Mouse (Mus musculus) kidney, adult 2 months (tissue): ENCODE data around the gene Asic1. TPM values are rescaled to one million over a fixed set of nuclear protein-coding genes. Genes with fewer than 3 reads are reported as not detected.

ENCODE experiments used
- DNase-seq: peaks from one replicate; pipeline ENCODE4 v3.0.0; 2021
- H3K27ac ChIP-seq: fragments of 200-500 bp; 2 replicates; pipeline ENCODE4 v1.5.1; 2012; ENCODE audit warnings: low read depth, low read length, control low read depth, inconsistent platforms; ENCODE audit not compliant: insufficient read depth
- H3K27me3 ChIP-seq: fragments of 200-500 bp; replicated peaks from 2 replicates; pipeline ENCODE4 v1.6.1; 2012; ENCODE audit warnings: mild to moderate bottlenecking, moderate library complexity, low read length, inconsistent platforms; ENCODE audit not compliant: control insufficient read depth, insufficient read depth
- H3K36me3 ChIP-seq: fragments of 200-500 bp; 2 replicates; pipeline ENCODE4 v1.6.1; 2012; ENCODE audit warnings: mild to moderate bottlenecking, moderate library complexity, low read length, inconsistent platforms; ENCODE audit not compliant: control insufficient read depth, insufficient read depth
- H3K4me1 ChIP-seq: fragments of 200-500 bp; 2 replicates; pipeline ENCODE4 v1.6.1; 2011; ENCODE audit warnings: low read length; ENCODE audit not compliant: control insufficient read depth, insufficient read depth
- H3K4me3 ChIP-seq: fragments of 200-500 bp; 2 replicates; pipeline ENCODE4 v1.5.1; 2011; ENCODE audit warnings: mild to moderate bottlenecking, low read depth, low read length, control low read depth; ENCODE audit not compliant: insufficient read depth
- CTCF ChIP-seq: fragments of 200-500 bp; conservative IDR thresholded peaks from 2 replicates; pipeline ENCODE4 v1.5.1; 2011; ENCODE audit warnings: low read depth, mild to moderate bottlenecking, control low read depth, low read length, moderate library complexity, mixed read lengths; ENCODE audit not compliant: insufficient read depth, insufficient read length
- POLR2A ChIP-seq: fragments of 200-500 bp; IDR thresholded peaks from one replicate; pipeline ENCODE4 v1.6.1; 2011; ENCODE audit warnings: low read depth, low read length, control low read depth
- WGBS: fragments of 180-500 bp; shearing (Covaris S2); methylation state at CpG from one replicate; pipeline ENCODE4 v1.1.7; 2018; 5-methylcytosine and 5-hydroxymethylcytosine counted together
- polyA plus RNA-seq: library from polyadenylated mRNA; depleted of rRNA; stranded (reverse); fragments of >200 nt; gene quantifications from 2 replicates; pipeline ENCODE4 v1.2.3, GENCODE M21; 2012

The Asic1 gene
- polyA plus RNA-seq, 1 experiment: 0.34 TPM

DNA sequence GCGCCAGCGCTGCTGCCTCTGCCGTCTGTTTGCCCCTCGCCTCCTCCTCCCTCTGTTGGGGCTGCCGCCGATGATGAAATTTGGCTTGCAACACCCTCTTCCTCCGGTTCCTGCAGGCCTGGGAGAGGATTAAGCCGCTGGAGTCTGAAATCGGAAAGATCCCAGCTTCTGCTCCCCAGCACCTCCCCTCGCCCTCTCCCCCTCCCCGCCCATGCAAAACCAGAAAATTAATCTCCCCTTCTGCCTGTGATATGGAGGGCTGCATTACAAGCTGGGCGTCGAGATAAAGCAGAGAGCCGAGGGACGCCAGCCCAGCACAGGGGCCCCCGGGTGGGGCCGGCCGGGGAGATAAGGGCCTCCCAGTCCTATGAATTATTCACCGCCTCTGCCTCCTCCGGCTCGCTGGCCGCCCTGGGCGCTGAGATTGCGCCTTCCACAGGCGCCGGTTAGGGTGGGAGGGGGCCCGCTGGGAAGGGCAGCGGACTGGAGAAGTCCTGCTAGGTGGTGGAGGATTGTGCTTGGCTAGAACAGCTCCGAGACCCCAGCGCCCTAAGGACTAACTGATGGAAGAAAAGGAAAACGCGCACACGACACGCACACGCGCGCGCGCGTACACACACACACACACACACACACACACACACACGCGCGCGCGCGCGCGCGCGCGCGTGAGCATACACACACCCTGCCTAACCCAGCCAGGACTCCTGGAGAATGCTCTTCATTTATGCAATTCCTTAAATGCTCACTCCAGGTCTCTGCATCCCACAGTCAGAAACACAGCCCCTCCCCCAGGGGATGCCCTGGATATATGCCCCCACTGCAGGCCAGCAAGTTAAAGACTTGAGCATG, 5.3 kb upstream of the Asic1 start:
- Histone ChIP-seq H3K27me3 (0 out of 2 replicates have a peak, but pooled peaks cover 3% of the 10 kb centered on the region), H3K36me3 (no peaks in the 10 kb centered on the region), H3K27ac (no peak overlapping the region), H3K4me1 (no peaks in the 10 kb centered on the region), H3K4me3 (peak overlapping the region; percentile 14; the same call in 1 of the 2 replicates)
- 2% methylated on average over 52 of the region's 52 CpGs for WGBS
- TF ChIP-seq CTCF: no peak
- no peak for TF ChIP-seq POLR2A
- peak; percentile 12 for DNase-seq

DNA sequence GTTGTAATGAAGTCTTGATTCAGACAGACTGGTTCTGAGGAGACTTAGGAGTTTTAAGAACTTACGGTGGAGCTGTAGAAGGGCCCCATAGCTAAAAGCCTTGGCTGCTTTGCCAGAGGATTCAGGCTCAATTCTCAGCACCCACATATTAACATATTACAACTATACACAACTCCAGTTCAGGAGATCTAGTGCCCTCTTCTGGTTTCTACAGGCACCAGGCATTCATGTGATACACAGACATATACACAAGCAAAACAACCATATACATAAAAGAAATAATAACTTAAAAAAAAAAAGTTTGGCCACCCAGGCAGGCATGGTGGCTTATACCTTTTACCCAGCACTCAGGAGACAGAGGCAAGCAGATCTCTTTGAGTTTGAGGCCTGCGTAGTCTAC, 2.6 kb upstream of the Asic1 start:
- no peaks in the 10 kb centered on the region for H3K36me3 ChIP-seq
- H3K4me3 ChIP-seq: no peak overlapping the region
- TF ChIP-seq POLR2A (no peak), CTCF (no peak)
- peaks cover 3% of the 10 kb centered on the region; the same call in 1 of the 2 replicates for H3K27me3 ChIP-seq
- H3K27ac ChIP-seq: no peak overlapping the region
- H3K4me1 ChIP-seq: no peaks in the 10 kb centered on the region
- 100% methylated on average over 2 of the region's 2 CpGs for WGBS
- DNase-seq: no peak

GRCm38 (mm10) chr15:99668881-99669280, 1.3 kb upstream of the Asic1 start:
- no peaks in the 10 kb centered on the region for H3K4me1 ChIP-seq
- no peak overlapping the region for H3K4me3 ChIP-seq
- peak; percentile 91 for TF ChIP-seq CTCF
- no peak for TF ChIP-seq POLR2A
- WGBS: 5% methylated on average over 12 of the region's 12 CpGs
- DNase-seq: peak; percentile 74
- no peaks in the 10 kb centered on the region for H3K36me3 ChIP-seq
- peaks cover 3% of the 10 kb centered on the region; the same call in 1 of the 2 replicates for H3K27me3 ChIP-seq
- H3K27ac ChIP-seq: no peak overlapping the region

DNA sequence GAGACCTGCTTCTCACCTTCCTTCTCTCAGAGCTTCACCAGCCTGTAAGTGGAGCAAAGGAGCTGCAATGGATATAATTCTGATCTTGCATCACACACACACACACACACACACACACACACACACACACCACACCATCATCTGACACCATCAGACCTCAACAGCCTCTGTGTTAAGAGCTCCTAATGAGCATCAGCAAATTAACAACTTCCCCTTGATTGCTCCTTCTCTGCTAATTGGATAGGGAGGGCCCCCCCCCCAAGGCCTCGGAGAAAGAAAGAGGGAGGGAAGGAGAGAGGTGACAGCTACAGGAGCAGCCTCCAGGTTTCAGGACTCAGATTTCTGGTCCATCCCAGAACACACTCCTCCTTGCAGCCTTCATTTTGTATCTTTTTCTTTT, 776 bp upstream of the Asic1 start:
- WGBS: 0% methylated on average over 1 of the region's 1 CpGs
- peaks cover 3% of the 10 kb centered on the region; the same call in 1 of the 2 replicates for H3K27me3 ChIP-seq

DNA sequence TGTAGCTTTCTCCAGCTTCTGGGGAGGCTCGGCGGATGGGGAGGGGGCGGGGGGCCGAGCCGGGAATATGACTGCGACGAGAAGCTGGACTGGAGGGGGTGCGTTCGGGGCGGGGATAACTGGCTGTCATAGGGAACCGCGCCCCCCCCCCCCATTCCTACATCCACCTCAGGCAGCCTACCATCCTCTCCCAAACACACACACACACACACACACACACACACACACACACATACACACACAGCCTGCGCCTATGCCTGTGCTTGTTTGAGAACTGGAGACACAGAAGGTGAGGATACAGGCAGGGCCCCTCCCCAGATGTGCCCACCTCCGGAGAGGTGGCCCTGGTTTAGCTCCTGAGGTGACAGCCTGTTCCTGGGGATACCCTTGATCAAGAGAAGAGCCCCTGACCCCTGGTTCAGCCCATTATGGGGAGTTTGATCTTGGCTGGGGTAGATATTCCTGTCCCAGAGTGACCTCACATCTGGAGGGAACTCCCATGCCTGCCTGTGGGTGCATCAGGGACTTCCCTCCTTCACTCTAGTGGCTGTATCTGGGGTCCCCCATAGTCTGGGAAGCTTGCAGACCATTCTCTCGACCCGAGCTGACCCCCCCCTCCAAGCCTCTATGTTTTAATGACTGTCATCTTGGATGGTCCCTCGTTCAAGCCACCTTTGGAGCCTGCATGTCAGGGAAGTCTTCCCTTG, 949 bp downstream of the Asic1 start:
- no peak for DNase-seq
- no peak for TF ChIP-seq POLR2A
- TF ChIP-seq CTCF: no peak
- WGBS: 26% methylated on average over 5 of the region's 17 CpGs
- Histone ChIP-seq H3K4me1 (no peaks in the 10 kb centered on the region), H3K27ac (no peak overlapping the region), H3K4me3 (peak overlapping the region; percentile 0; the same call in 1 of the 2 replicates), H3K36me3 (no peaks in the 10 kb centered on the region), H3K27me3 (no peaks in the 10 kb centered on the region; the same call in 1 of the 2 replicates)

More for the DNA sequence above, 776 bp upstream of the Asic1 start:
- DNase-seq: no peak
- no peak overlapping the region for H3K27ac ChIP-seq
- TF ChIP-seq POLR2A: no peak
- no peak for TF ChIP-seq CTCF
- no peaks in the 10 kb centered on the region for H3K4me1 ChIP-seq
- H3K4me3 ChIP-seq: no peak overlapping the region
- no peaks in the 10 kb centered on the region for H3K36me3 ChIP-seq

- WGBS: 57% methylated on average over 14 of the region's 14 CpGs
Observed at GRCm38 (mm10) chr15:99671783-99672182, 1.6 kb downstream of the Asic1 start.

DNA sequence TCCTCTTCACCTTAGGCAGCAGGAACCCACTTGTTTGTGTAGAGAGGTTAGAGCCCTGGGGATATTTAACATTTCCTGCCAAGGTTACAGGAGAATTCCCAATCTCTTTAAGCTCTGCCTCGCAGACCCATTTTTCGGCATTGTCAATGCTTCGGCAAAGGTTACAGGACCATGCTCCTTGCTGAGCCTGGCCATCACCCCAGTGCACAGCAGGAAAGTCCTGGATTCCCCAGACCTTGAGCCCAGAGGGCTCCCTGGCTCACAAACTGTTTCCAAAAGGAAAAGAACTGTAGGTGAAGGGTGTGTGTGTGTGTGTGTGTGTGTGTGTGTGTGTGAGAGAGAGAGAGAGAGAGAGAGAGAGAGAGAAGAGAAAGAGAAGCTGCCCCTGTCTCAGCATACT, 4.7 kb downstream of the Asic1 start:
- no peak for DNase-seq
- Histone ChIP-seq H3K36me3 (no peaks in the 10 kb centered on the region), H3K4me1 (no peaks in the 10 kb centered on the region), H3K4me3 (no peak overlapping the region), H3K27ac (no peak overlapping the region), H3K27me3 (no peaks in the 10 kb centered on the region; the same call in 1 of the 2 replicates)
- no peak for TF ChIP-seq CTCF
- TF ChIP-seq POLR2A: no peak
- 82% methylated on average over 3 of the region's 3 CpGs for WGBS

More at GRCm38 (mm10) chr15:99671783-99672182, 1.6 kb downstream of the Asic1 start:
- Histone ChIP-seq H3K4me3 (no peak overlapping the region), H3K4me1 (no peaks in the 10 kb centered on the region), H3K27ac (no peak overlapping the region), H3K27me3 (no peaks in the 10 kb centered on the region; the same call in 1 of the 2 replicates), H3K36me3 (no peaks in the 10 kb centered on the region)
- no peak for DNase-seq
- no peak for TF ChIP-seq CTCF
- TF ChIP-seq POLR2A: no peak
